Mouse (Mus musculus) brown adipose tissue, adult 24 weeks (tissue): ENCODE data around the gene Angptl6. TPM values are rescaled to one million over a fixed set of nuclear protein-coding genes. Genes with fewer than 3 reads are reported as not detected.
A peak's percentile ranks its signal among the peaks of the same experiment; 100 is the strongest.

Experiments
- H3K27ac ChIP-seq: fragments of 200-500 bp; replicated peaks from 2 replicates; pipeline ENCODE4 v1.5.1; 2012; ENCODE audit warnings: low read depth, mild to moderate bottlenecking, low read length
- H3K4me1 ChIP-seq: fragments of 200-500 bp; 2 replicates; pipeline ENCODE4 v1.6.1; 2012; ENCODE audit warnings: low read length, mixed read lengths; ENCODE audit not compliant: control insufficient read depth, insufficient read depth, insufficient read length
- H3K4me3 ChIP-seq: fragments of 200-500 bp; 2 replicates; pipeline ENCODE4 v1.5.1; 2012; ENCODE audit warnings: low read depth, mild to moderate bottlenecking, low read length, moderate library complexity; ENCODE audit not compliant: insufficient read depth
- polyA plus RNA-seq: library from polyadenylated mRNA; stranded (reverse); fragments of >200 nt; gene quantifications from 2 replicates; pipeline ENCODE4 v1.2.4, GENCODE M21; 2012; ENCODE audit not compliant: missing spikeins, insufficient read depth, insufficient read length

The Angptl6 gene
- 3.1 and 5.0 TPM in 2 replicates for polyA plus RNA-seq

DNA sequence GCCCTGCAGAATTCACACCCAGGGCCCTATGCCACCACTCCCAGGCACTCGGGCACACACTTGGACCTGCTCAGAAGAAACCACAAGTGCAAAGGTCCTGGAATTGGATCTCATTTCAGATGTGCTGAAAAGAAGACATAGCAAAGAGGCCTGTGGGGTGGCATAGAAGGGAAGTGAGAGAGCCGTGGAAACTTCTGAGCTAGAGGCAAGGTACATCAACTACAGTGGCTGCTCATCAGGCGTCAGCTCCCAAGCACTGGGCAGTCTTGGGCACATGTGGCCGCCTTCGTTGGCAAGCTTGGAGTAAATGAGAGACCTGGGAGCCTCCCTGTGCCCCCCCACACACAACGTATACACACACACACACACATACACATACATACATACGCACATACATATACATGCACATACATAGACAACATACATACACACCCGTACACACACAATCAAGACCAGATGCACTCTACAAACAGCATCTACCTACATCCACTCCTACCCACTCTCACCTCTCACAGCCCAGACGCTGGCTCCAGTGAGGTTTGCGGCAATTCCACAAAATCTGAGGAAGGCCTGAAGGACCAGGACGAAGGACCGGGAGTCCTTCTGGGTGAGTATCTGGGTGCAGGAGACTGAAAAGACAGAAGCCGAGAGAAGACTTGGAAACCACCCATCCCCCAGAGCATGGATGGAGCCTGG lies at the start of gene Angptl6:
Gene Angptl6 (minus strand): TSS at position 631 of the 696 bp plus-strand sequence.
- Histone ChIP-seq H3K4me3 (peak within 1 kb of the TSS; percentile 55), H3K27ac (peak within 1 kb of the TSS; percentile 56), H3K4me1 (no peaks in the 10 kb centered on the region)

GRCm38 (mm10) chr9:20923258-20923657 lies 43.7 kb upstream of the Angptl6 start:
- H3K4me3 ChIP-seq = no peak overlapping the region
- no peak overlapping the region for H3K27ac ChIP-seq
- no peaks in the 10 kb centered on the region for H3K4me1 ChIP-seq

DNA sequence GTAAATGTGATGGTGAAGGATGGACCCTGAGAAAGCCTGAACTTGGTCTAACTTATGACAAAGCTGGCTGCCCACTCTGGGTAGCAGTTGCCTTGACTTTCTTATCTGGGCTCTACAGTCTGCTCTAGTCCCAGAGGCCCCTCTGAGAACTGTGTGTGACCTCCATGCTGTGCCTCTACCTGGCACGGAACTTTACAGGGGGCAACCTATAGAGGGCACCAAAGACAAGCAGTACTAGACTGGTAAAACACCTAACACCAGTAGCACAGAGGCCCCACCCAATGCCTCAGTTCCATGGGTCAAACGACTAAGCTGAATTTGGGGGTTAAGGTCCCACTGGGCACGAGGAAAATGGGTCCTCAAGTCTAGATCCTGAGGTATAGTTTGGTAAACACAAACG lies 36.6 kb upstream of the Angptl6 start:
- Histone ChIP-seq H3K4me3 (no peak overlapping the region), H3K27ac (no peak overlapping the region), H3K4me1 (no peaks in the 10 kb centered on the region)

DNA sequence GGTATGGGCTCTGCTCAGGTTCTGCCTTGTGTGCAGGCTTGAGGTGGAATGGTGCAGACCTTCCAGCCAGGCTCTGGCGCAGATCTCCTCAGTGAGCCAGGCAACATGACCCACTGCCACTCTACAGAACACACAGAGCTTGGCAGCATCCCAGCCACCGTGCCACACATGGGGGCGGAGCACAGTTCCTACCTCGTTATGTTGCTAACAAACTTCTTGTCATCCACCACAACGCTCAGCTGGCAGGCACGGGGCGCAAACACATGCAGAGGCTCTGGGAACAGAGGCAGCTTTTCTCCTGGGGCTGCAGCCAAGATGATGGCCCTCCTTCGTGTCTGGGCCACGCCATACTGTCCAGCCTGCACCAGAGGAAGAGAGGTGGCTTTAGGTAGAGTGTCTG lies 30.4 kb upstream of the Angptl6 start:
- no peak overlapping the region for H3K27ac ChIP-seq
- no peak overlapping the region for H3K4me3 ChIP-seq

DNA sequence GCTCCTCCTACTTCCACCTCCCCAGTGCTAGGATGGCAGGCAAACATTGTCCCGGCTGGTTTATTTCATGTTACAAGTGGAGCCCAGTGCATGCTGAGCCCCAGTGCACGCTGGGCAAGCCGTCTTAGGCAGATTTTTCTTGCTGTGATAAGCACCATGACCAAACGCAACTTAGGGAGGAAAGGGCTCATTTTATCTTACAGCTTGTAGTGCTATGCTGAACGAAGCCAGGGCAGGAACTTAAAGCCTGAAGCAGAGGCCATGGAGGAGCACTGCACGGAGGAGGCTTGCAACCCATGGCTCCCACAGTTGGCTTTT lies 22.6 kb upstream of the Angptl6 start:
- Histone ChIP-seq H3K4me3 (no peak overlapping the region), H3K27ac (no peak overlapping the region), H3K4me1 (peaks cover 9% of the 10 kb centered on the region; the same call in 1 of the 2 replicates)

More for the DNA sequence above, 30.4 kb upstream of the Angptl6 start:
- no peaks in the 10 kb centered on the region for H3K4me1 ChIP-seq

GRCm38 (mm10) chr9:20901466-20902173 lies 22.1 kb upstream of the Angptl6 start:
- H3K27ac ChIP-seq = no peak overlapping the region
- peaks cover 10% of the 10 kb centered on the region; the same call in 1 of the 2 replicates for H3K4me1 ChIP-seq
- H3K4me3 ChIP-seq = no peak overlapping the region

GRCm38 (mm10) chr9:20898511-20899073 lies 19.1 kb upstream of the Angptl6 start, which contains the start of gene Eif3g:
TSS of gene Eif3g (minus strand) at chr9:20898623.
- Histone ChIP-seq H3K4me3 (peak within 1 kb of the TSS; percentile 90), H3K27ac (no peak within 1 kb of the TSS; the same call in 1 of the 2 replicates), H3K4me1 (peaks cover 10% of the 10 kb centered on the region; the same call in 1 of the 2 replicates)

GRCm38 (mm10) chr9:20897736-20898510 lies 18.4 kb upstream of the Angptl6 start:
- H3K4me3 ChIP-seq = peak overlapping the region; percentile 90
- peaks cover 10% of the 10 kb centered on the region; the same call in 1 of the 2 replicates for H3K4me1 ChIP-seq
- H3K27ac ChIP-seq = no peak overlapping the region; the same call in 1 of the 2 replicates

- no peak overlapping the region for H3K27ac ChIP-seq
- H3K4me3 ChIP-seq = no peak overlapping the region
- peaks cover 10% of the 10 kb centered on the region; the same call in 1 of the 2 replicates for H3K4me1 ChIP-seq
Observed at GRCm38 (mm10) chr9:20895382-20895781, 15.9 kb upstream of the Angptl6 start.

GRCm38 (mm10) chr9:20894629-20895028 lies 15.1 kb upstream of the Angptl6 start:
- peaks cover 10% of the 10 kb centered on the region; the same call in 1 of the 2 replicates for H3K4me1 ChIP-seq
- H3K27ac ChIP-seq = no peak overlapping the region
- H3K4me3 ChIP-seq = no peak overlapping the region

- Histone ChIP-seq H3K27ac (no peak overlapping the region), H3K4me3 (no peak overlapping the region), H3K4me1 (peaks cover 10% of the 10 kb centered on the region; the same call in 1 of the 2 replicates)
Observed at GRCm38 (mm10) chr9:20893590-20894343, 14.2 kb upstream of the Angptl6 start.

- Histone ChIP-seq H3K4me3 (no peak overlapping the region), H3K27ac (no peak overlapping the region), H3K4me1 (peaks cover 10% of the 10 kb centered on the region; the same call in 1 of the 2 replicates)
Observed at GRCm38 (mm10) chr9:20893069-20893468, 13.5 kb upstream of the Angptl6 start.

DNA sequence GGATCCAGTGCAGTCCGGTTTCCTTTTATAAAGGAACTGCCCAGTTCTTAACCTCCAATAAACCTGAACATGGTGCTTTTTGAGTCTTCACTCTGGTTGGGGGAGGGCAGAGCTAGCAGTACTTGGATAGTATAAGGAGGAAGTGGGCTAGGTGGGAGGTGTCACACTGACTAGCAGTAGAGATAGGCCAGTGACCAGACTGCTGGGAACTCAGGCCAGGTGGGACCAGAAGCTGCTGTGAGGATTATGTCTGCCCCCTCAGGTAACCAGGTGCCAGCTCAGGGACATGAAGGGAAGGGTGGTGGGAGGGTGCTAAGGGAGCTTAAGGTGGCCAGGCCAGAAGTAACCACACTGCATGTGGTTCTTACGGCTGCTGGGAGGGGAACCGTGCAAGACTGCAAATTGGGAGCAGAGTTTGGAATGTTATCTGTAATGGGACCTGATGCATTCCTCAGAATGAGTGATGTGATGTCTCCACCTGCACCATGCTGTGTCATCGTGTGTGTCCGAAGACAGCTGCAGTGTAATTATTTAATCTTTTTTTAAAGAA lies 12.7 kb upstream of the Angptl6 start:
- Histone ChIP-seq H3K27ac (no peak overlapping the region), H3K4me1 (peaks cover 1% of the 10 kb centered on the region; the same call in 1 of the 2 replicates), H3K4me3 (no peak overlapping the region)
